Mouse (Mus musculus): ENCODE data around the gene Tyk2.
A peak's percentile ranks its signal among the peaks of the same experiment; 100 is the strongest.

Tyk2 gene

DNA sequence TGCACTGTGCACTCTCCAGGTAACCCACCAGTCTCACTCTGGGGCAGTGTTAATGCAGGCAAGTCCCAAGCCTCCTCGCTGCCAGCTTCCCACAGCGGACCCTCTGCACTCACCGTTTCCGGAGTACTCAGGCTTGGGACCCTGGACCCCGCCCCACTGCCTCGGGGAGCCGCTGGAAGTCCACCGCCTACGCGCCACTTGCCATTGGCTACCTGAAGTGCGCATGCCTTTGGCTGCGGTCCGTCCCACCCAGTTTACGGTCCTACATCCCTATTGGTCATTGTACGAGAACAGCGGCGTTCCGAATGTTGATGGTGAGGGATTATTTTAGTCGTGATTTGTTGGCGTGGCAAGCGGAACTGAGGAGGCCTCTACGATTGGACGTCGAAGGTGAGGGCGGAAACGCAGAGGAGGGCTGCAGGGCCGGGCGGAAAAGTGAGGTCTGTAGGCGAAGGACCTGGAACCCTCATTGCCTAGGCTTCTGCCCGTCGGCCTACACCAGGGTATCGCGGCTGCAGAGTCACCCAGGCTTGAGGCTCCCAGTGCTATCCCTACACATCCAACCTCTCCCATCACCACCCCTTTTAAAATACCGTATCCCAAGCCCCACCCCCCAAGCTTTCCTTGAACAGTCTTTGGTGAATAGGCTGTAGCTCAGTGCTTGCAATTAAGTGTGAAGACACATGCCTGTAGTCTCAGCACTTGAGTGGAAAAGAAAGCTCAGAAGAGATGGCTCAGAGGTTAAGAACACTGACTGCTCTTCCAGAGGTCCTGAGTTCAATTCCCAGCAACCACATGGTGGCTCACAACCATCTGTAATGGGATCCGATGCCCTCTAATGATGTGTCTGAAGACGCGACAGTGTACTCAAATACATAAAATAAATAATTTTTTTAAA lies at the start of gene Tyk2:
TSS of gene Tyk2 (minus strand) at position 185 of the 898 bp plus-strand sequence.
- DNase-seq (ENCODE audit: low spot score) = peak; percentile 95

DNA sequence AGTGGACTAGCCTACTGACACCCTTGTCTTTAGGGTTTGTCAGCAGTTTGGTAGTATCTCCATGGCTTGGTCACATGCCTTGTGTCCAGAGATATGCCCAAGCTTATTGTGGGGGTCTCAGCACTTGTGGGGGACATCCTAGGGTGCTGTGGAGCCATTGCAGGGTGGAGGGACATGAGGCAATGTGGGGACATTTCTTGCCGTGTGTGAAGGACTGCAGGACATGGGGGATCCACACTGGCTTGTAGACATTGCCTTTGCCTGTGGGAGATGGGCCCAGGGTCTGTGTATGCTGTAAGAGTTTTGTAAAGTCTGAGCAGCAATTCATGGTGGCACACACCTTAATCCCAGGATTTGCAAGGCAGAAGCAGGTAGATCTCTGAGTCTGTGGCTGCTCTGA lies 49.8 kb upstream of the Tyk2 start:
- no peak for DNase-seq (ENCODE audit: low spot score)

DNA sequence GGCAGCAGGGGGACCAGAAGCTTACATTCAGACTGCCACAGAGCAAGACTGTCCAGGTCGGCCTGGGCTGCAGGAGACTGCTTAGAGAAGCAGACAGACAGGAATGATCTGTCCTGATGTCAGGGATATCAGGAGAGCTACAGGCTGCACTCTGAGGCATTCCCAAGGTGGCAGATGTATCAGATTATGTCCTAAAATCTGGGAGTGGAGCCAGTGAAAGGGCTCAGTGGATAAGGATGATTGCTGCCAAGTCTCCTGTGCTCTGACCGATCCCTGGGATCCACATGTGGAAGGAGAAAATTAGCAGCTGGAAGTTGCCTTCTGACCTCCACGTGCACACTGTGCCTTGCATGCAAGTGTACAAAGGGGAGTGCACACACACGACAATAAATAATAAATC lies 49.4 kb upstream of the Tyk2 start:
- DNase-seq (ENCODE audit: low spot score) = no peak

DNA sequence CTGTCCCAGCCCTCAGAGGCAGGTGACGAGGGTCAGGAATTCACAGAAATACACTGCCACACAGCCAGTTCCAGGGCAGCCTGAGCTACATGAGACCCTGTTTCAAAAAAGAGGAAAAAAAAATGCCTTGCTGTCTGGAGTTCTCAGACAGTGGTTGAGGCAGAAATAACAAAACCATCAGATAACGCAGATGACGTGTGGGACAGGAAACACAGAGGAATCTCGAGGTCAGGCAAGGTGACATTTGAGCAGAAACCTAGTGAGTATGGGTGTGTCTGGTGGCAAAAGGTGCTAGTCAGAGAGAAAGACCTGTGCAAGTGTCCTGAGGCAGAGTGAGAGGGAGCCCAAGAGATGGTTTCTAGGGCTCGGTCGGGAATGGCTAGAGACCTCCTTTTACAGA lies 41.3 kb upstream of the Tyk2 start:
- DNase-seq (ENCODE audit: low spot score) = no peak

DNA sequence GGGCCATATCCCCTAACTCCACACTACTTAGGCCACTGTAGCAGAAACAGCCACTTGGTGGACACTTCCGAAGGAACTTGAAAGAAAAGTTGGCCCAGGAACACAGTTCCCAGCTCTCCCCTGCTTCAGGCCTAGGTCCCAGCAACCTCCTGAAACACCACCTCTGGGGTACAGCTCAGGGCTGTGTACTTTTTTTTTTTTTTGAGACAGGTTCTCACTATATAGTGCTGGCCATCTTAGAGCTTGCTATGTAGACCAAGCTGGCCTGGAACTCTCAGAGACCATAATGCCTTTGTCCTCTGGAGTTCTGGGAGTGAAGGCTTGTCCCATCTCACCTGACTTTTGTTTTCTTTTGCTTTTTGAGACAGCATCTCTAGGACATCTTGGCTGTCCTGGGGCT lies 38.1 kb upstream of the Tyk2 start:
- no peak for DNase-seq (ENCODE audit: low spot score)

DNA sequence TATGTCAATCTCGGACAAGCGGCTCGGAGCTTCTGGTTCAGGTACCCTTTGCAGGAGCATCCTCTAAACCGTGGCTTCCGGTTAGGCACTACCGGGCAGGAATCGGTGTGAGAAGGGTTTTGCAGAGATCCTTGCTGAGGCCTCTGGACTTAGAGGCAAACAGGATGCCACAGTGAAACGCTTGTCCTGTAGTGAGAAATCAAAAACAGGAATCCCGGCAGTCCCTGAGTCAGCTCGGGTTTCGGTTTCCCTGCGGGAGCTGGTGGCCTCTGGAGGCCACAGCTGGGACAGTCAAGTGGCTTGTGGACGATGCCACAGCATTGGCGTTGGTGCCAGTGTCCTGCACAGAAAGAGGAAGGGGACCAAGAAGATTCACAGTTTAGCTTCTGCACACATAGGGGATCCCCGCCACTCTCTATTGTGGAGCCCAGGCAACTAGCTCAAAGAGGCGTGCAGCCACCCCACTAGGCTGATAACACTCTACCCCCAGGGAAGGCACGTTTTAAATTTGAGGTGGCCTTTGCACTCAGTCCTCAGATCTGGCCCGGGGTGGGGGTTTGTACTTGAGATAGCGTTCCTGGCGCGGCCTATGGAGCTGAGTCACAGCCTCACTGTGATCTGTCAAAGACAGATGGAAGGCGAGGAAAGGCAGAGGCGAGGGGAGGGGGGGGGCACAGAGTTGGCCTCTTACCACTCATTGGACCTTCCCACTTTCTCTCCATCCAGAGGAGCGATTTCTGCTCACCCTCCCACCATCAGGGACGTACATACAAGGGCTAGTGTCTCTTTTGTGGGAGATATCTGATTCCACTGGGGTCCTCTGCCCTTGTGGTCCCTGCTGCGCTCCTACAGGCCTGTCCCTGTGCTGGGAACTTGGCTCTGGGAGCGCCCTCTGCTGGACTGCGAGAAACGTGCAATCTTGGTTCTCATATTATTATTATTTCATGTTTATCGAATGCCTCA lies 37.4 kb upstream of the Tyk2 start:
- DNase-seq (ENCODE audit: low spot score) = no peak

DNA sequence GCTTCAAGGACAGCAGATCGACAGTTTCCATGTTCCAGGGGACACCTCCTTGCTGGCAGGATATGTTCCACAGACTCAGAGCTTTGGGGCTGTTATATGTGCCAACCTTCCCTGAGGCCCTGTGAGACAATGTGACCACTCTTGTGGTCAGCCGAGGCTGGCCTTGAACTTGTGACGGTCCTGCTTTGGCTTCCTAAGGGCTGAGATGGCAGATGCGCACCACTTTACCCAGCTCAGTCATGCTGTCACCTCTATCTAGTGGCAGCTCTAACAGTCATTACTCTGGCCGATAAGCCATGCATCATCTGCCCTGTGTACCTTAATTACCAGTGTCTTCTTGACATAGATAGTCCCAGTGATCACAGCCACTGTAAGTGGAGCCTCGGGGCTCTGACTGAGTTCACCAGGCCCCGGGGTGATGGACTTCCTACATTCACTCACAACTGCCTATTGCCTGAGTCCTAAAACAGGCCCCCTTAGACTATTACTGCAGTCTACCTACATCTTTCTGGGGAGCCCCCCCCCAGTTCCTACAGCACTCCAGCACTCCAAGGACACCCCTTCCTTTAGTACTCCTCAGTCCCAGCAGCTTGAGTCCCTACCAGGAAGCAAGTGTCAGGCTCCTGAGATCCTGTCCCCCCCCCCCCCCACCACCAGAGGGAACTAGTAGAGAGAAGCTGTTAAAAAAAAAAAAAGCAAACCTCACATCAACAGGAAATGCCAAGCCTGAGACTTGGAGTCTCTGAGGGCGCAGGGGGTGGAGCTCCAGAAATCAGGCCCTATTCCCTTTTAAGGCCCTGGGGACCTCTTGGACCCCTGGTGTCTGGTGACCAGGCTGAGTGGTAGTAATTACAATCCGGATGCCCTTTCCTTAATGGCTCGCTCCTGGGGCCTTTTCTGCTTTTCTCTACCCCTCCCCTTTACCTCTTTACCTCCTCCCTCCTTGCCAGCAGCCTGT lies 36.4 kb upstream of the Tyk2 start:
- no peak for DNase-seq (ENCODE audit: low spot score)

DNA sequence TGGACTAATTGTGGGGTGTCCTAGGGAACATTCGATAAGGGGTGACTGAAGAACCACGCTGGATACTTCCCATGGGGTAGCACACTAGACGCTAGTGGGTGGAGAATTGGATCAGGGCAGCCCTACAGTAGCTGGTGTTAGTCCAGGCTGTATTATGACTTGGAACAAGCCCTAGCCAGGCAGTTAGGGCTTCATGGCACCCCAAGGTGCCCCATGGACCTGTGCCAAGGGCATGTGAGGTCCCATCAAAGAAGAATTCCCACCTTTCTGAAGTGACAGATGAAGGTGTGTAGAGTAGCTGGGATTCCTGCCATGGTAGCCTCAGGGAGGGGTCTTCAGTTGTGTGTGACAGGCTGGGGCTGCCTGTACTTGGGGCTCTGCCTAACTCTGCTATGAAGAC lies 35.5 kb upstream of the Tyk2 start:
- DNase-seq (ENCODE audit: low spot score) = no peak

DNA sequence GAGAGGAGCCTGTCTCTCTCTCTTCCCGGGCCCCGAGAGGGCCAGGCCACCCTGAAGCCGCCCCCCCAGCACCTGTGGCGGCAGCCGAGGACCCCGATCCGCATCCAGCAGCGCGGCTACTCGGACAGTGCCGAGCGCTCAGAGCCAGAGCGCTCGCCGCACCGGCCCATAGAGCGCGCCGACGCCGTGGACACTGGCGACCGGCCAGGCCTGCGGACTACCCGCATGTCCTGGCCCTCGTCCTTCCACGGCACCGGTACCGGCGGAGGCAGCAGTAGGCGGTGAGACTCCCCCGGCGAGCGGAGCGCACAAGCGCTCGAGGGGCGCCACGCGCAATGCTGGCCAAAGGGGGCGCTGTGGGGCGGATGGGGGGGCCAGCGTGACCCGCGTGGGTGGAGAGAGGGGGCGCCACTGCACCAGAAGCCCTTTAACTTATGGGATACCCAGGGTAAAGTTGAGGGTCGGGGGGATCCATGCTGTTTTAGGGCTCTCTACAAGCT lies 35.0 kb upstream of the Tyk2 start:
- no peak for DNase-seq (ENCODE audit: low spot score)

DNA sequence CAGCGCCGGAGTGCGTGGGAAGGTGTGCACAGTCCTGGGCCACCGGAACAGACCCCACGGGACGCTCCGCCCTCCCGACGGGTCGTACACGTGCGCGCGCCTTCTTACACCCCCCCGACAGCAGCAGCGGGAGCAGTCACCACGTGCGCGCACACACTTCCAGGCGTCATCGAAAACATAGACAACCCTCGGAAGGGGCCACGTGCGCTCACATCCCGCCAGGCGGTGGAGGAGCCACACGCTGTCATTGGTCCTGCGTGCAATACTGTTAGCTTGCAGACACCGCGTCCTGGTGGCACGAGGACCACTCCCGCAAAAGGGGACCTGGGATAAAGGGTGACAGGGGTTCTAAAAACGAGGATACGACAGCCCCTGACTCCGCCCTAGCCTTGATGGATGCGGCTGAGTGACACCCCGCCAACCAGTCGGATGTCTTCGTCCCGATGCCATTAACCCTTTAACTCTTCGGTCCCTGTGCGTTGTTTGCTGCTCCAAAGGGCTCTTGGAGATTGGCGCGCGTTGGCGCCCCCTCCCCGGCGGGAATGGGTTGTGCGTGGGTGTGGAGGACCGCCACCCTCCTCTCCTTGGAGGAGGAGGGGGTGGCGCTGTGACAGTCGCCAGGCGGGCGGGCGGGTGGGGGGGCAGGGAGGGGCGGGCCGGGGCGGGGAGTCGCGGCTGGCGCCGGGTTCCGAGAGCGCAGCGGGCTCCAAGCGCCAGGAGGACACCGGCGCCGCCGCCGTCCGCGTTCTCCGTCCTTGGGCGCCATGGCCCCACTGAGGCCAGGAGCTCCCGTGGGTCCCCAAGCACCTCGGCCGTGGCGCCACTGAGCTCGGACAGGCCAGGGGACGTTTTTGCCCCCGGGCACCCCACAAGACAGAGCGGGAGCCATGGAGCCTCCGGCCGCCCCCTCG lies 34.3 kb upstream of the Tyk2 start, which contains the start of gene Pde4a:
TSS of gene Pde4a (plus strand) at position 674 of the 911 bp plus-strand sequence.
- DNase-seq (ENCODE audit: low spot score) = no peak

DNA sequence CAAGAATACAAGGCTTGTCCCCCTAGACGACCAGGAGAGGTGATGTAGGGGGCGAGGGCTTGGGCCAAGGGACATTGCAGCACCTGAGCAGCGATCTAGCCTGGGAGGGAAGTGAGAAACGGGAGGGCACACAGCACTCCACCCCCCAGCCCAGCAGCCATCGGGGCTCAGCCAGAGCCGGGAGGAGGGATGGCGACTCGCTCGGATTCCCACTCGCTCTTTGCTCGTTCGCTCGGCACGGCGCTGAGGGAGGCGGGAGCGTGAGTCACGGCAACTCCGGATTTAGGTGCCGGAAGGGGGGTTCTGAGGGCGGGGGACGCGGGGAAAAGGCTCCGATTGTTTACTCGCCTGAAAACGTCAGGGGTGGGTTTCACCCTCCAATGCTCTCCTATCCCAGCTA lies 33.0 kb upstream of the Tyk2 start:
- no peak for DNase-seq (ENCODE audit: low spot score)

DNA sequence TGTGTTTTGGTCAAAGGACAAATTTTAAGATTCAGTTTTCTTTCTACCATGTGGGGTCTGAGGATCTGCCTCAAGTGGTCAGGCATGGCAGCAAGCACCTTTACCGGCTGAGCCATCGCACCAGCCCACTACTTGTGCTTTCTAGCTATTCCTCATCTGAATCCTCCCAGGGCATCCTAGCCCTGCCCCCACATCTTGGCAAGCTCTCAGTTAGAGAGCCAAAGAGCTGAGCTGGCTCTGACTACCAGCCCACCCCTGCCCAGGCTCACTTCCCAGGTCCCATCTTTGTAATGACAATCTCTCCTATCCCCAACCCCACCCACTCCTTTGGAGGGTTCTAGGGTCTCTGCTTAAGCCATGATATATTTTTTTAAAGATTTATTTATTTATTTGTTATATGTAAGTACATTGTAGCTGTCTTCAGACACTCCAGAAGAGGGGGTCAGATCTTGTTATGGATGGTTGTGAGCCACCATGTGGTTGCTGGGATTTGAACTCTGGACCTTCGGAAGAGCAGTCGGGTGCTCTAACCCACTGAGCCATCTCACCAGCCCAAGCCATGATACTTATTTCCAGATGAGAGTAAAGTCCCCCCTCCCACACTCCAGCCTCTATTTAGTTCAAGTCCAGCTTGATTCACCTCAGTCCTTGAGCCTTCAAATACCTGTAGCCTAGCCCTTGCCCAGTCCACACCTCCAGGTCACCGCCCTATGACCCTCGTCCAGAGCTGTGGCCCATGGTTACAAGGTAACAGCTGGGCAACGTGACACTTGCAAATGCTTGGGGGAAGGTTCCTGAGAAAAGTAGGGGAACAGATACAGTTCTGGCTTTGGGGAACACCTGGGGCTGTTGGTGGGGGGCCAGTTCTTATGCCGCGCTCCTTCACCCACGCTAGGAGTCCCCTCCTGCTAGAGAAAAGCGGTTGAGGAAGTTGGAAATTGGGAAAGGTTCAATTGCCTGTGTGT lies 32.3 kb upstream of the Tyk2 start:
- no peak for DNase-seq (ENCODE audit: low spot score)

DNA sequence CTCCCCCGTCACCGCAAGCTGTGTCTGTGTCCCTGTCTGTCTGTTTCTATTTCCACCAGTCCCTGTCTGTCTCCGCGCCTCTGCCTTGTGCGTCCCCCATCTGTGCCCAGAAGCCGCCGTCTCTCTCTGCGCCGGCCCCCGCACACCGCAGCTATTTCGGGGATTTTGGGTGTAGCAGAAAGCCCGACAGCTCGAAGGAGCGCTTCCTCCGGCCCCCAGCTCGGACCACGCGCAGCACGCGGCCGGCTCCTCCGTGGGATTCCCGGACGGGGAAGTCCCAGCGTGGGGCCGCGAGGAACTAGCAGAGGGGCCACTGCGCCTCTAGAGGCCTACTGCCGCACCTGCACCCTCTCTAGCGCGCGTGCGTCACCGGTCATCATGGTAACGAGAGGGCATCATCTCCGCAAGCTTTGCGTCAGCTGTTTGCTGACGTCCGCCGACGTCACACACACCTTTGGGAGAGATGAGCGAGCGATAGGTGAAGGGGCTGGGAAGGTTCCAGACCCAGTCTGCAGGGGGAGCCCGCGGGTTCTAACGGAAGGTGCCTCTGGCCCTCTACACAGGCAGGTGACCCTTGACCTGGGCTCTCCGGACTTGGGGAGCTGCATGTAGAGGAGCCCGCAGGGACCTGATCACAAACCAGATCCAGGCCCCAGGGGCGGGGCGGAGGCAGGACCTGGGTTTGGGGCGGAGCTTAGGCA lies 30.3 kb upstream of the Tyk2 start:
- DNase-seq (ENCODE audit: low spot score) = peak; percentile 56

DNA sequence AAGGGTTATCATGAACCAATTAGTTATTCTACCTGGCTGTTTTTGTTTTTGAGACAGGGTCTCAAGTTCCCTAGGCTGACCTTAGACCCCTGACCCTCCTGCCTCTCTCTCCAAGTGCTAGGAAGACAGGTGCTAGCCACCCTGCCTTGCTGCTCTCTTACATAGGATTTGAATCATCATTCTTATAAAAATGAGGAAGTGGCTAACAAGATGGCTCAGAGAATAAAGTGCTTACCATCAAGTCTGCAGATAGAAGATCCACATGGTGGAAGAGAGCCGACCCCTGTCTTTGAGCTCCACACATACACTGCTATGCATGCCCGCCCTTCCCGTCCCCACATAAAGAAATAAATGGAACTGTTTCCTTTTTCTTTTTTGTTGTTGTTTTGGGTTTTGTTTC lies 23.7 kb upstream of the Tyk2 start:
- DNase-seq (ENCODE audit: low spot score) = no peak

DNA sequence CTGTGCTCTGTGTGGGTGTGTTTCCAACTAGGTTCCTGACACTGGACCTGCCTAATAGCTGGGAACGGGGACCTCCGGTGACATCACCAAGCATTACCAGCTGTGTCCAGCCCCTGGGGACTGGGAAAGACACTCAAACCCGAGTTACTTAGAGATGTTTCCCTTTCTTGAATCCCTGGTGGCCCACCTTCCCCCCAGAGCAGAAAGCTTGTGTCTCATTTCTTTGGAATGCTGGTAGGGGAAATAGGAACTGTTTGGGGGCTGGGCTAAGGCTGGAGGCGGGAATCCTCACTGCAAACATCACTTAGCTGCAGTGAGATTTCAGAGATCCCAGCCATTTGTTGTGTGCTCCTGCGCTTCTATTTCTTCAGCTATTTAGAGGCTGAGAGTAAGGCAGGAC lies 22.8 kb upstream of the Tyk2 start:
- DNase-seq (ENCODE audit: low spot score) = no peak

DNA sequence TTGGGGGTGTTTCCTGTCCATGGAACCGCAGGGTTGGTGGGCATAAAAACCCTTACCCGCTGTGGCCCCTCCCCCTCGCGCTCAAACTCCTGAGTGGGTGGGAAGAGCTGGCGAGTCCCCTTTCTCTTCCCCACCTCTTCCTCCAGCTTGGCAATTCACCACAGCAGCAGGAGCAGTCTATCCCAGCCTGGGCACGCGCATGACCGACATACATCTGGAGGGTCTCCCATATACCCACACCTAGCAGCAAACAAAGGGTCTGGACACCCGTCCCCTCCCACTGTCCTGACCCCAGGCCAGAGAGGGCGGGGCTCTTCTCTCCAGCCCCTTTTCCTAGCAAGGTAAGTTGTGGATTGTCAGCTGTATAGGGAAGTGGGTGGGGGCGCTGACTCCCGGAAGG lies 22.3 kb upstream of the Tyk2 start:
- DNase-seq (ENCODE audit: low spot score) = no peak

DNA sequence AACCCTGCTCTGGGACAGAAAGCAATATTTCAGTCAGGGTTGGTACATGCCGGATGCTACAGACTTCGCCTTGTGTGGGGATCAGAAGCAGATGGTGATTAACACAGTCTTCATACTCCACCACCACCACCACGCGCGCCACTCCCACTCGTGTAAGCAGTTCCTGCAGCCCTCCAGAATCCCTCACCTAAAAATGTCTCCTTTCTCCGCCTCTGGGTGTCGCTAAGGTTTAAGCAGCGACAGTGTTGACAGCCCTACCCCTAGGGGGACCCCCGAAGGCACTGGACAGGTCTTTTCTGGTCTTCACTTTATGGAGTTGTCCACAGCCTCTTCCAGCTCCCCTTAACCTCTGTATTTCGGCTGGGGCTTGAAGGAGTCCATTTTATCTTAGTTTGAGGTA lies 21.7 kb upstream of the Tyk2 start:
- no peak for DNase-seq (ENCODE audit: low spot score)

DNA sequence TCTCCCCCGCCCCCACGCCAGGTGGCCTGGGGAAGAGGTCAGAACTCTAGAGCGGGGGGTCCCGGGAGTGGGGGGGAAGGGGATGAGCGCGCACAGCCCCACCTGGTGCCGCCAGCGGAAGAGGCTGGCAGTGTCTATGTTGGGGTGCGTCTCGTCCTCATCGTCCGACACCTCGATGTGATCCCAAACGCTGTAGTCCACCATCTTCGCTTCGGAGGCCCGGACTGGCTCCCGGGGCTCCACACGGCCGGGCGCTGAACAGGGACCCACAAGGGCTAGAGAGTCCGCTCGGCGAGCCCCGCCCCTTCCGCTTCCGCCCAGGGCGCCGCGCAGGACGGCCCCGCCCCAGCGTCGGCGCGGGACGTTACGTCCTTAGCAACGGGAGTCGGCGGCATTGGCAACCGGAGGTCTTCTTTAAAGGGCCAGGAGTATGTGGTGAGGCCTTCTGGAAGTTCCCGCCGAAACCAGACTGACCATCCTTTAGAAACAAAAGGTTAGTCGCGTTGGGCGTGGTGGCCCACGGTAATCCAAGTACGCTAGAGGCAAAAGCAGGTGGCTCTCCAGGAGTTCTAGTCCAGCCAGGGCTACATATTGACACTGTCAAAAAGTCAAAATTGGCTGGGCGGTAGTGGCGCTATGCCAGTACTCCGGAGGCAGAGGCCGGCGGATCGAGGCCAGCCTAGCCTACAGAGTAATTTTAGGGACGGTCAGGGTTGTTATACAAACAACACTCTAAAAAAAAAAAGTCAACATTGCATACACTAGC lies 18.8 kb upstream of the Tyk2 start, which contains the start of gene Cdc37:
TSS of gene Cdc37 (minus strand) at position 329 of the 766 bp plus-strand sequence.
- peak; percentile 87 for DNase-seq (ENCODE audit: low spot score)

Data from ovary, adult 18-20 months (tissue).